Mouse (Mus musculus): ENCODE results near the gene Rnf113a2. TPM values are rescaled to one million over a fixed set of nuclear protein-coding genes. Genes with fewer than 3 reads are reported as not detected.

The Rnf113a2 gene
- polyA plus RNA-seq, 1 experiment from 2014 or later = 29.2 TPM

GRCm38 (mm10) chr12:84429825-84430224 is 12.8 kb downstream of the Rnf113a2 start:
- H3K4me2 ChIP-seq (ENCODE audit: low read depth, low read length, severe bottlenecking) = no peak overlapping the region
- DNase-seq (ENCODE audit: low spot score) = no peak
- no peak overlapping the region for H3K27ac ChIP-seq (ENCODE audit: low read depth, low read length)
- H3K9ac ChIP-seq (ENCODE audit: low read length) = no peak overlapping the region
- no peaks in the 10 kb centered on the region for H3K9me3 ChIP-seq (ENCODE audit: control insufficient read depth, low read length)
- no peak for ATAC-seq (replicated peaks; ENCODE audit: low FRiP score)
- H3K27me3 ChIP-seq (ENCODE audit: control insufficient read depth, insufficient read depth, low read length) = no peaks in the 10 kb centered on the region
- H3K36me3 ChIP-seq (ENCODE audit: control insufficient read depth, insufficient read depth, low read length) = no peaks in the 10 kb centered on the region
- WGBS = 99% methylated on average over 2 of the region's 2 CpGs
- no peak overlapping the region for H3K4me3 ChIP-seq (ENCODE audit: low read depth, low read length)
- no peaks in the 10 kb centered on the region for H3K4me1 ChIP-seq (replicated peaks; ENCODE audit: control insufficient read depth, insufficient read depth, low read length)

GRCm38 (mm10) chr12:84438697-84439096 is 21.7 kb downstream of the Rnf113a2 start:
- Histone ChIP-seq H3K9ac (ENCODE audit: low read length) (no peak overlapping the region), H3K4me2 (ENCODE audit: low read depth, low read length, severe bottlenecking) (no peak overlapping the region), H3K27ac (ENCODE audit: low read depth, low read length) (no peak overlapping the region), H3K4me1 (replicated peaks; ENCODE audit: control insufficient read depth, insufficient read depth, low read length) (no peaks in the 10 kb centered on the region), H3K4me3 (ENCODE audit: low read depth, low read length) (no peak overlapping the region), H3K27me3 (ENCODE audit: control insufficient read depth, insufficient read depth, low read length) (no peaks in the 10 kb centered on the region), H3K9me3 (ENCODE audit: control insufficient read depth, low read length) (no peaks in the 10 kb centered on the region), H3K36me3 (ENCODE audit: control insufficient read depth, insufficient read depth, low read length) (no peaks in the 10 kb centered on the region)
- ATAC-seq (replicated peaks; ENCODE audit: low FRiP score) (no peak), DNase-seq (ENCODE audit: low spot score) (no peak)
- 87% methylated on average over 2 of the region's 2 CpGs for WGBS

GRCm38 (mm10) chr12:84442526-84442925 is 25.5 kb downstream of the Rnf113a2 start:
- Histone ChIP-seq H3K9ac (ENCODE audit: low read length) (no peak overlapping the region), H3K27ac (ENCODE audit: low read depth, low read length) (no peak overlapping the region), H3K36me3 (ENCODE audit: control insufficient read depth, insufficient read depth, low read length) (no peaks in the 10 kb centered on the region), H3K4me1 (replicated peaks; ENCODE audit: control insufficient read depth, insufficient read depth, low read length) (no peaks in the 10 kb centered on the region), H3K4me2 (ENCODE audit: low read depth, low read length, severe bottlenecking) (no peak overlapping the region), H3K4me3 (ENCODE audit: low read depth, low read length) (no peak overlapping the region), H3K27me3 (ENCODE audit: control insufficient read depth, insufficient read depth, low read length) (no peaks in the 10 kb centered on the region), H3K9me3 (ENCODE audit: control insufficient read depth, low read length) (no peaks in the 10 kb centered on the region)
- WGBS = 79% methylated on average over 4 of the region's 4 CpGs
- ATAC-seq (replicated peaks; ENCODE audit: low FRiP score) (no peak), DNase-seq (ENCODE audit: low spot score) (no peak)

- H3K4me3 ChIP-seq (ENCODE audit: low read depth, low read length) = no peak overlapping the region
- ATAC-seq (replicated peaks; ENCODE audit: low FRiP score) (no peak), DNase-seq (ENCODE audit: low spot score) (no peak)
- H3K4me1 ChIP-seq (replicated peaks; ENCODE audit: control insufficient read depth, insufficient read depth, low read length) = peaks cover 4% of the 10 kb centered on the region; the same call in 1 of the 2 replicates
- WGBS = 81% methylated on average over 1 of the region's 1 CpGs
- H3K36me3 ChIP-seq (ENCODE audit: control insufficient read depth, insufficient read depth, low read length) = no peaks in the 10 kb centered on the region
- H3K9me3 ChIP-seq (ENCODE audit: control insufficient read depth, low read length) = no peaks in the 10 kb centered on the region
- no peak overlapping the region for H3K4me2 ChIP-seq (ENCODE audit: low read depth, low read length, severe bottlenecking)
- no peak overlapping the region for H3K27ac ChIP-seq (ENCODE audit: low read depth, low read length)
- H3K9ac ChIP-seq (ENCODE audit: low read length) = no peak overlapping the region
- no peaks in the 10 kb centered on the region; the same call in 1 of the 2 replicates for H3K27me3 ChIP-seq (ENCODE audit: control insufficient read depth, insufficient read depth, low read length)
Observed at GRCm38 (mm10) chr12:84447386-84447785, 30.4 kb downstream of the Rnf113a2 start.

- DNase-seq (ENCODE audit: low spot score) (no peak), ATAC-seq (replicated peaks; ENCODE audit: low FRiP score) (no peak)
- Histone ChIP-seq H3K4me2 (ENCODE audit: low read depth, low read length, severe bottlenecking) (no peak overlapping the region), H3K9ac (ENCODE audit: low read length) (no peak overlapping the region), H3K27me3 (ENCODE audit: control insufficient read depth, insufficient read depth, low read length) (no peaks in the 10 kb centered on the region; the same call in 1 of the 2 replicates), H3K4me1 (replicated peaks; ENCODE audit: control insufficient read depth, insufficient read depth, low read length) (peaks cover 4% of the 10 kb centered on the region; the same call in 1 of the 2 replicates), H3K27ac (ENCODE audit: low read depth, low read length) (no peak overlapping the region), H3K36me3 (ENCODE audit: control insufficient read depth, insufficient read depth, low read length) (no peaks in the 10 kb centered on the region), H3K9me3 (ENCODE audit: control insufficient read depth, low read length) (no peaks in the 10 kb centered on the region), H3K4me3 (ENCODE audit: low read depth, low read length) (no peak overlapping the region)
- 83% methylated on average over 6 of the region's 6 CpGs for WGBS
Observed at GRCm38 (mm10) chr12:84448181-84448580, 31.2 kb downstream of the Rnf113a2 start.

- Histone ChIP-seq H3K4me1 (replicated peaks; ENCODE audit: control insufficient read depth, insufficient read depth, low read length) (peaks cover 4% of the 10 kb centered on the region; the same call in 1 of the 2 replicates), H3K4me3 (ENCODE audit: low read depth, low read length) (no peak overlapping the region; the same call in 1 of the 2 replicates), H3K9me3 (ENCODE audit: control insufficient read depth, low read length) (no peaks in the 10 kb centered on the region), H3K36me3 (ENCODE audit: control insufficient read depth, insufficient read depth, low read length) (no peaks in the 10 kb centered on the region), H3K27me3 (ENCODE audit: control insufficient read depth, insufficient read depth, low read length) (no peaks in the 10 kb centered on the region; the same call in 1 of the 2 replicates), H3K9ac (ENCODE audit: low read length) (peak overlapping the region; percentile 54; the same call in 1 of the 2 replicates), H3K27ac (ENCODE audit: low read depth, low read length) (no peak overlapping the region), H3K4me2 (ENCODE audit: low read depth, low read length, severe bottlenecking) (peak overlapping the region; percentile 77; the same call in 1 of the 2 replicates)
- DNase-seq (ENCODE audit: low spot score) (no peak), ATAC-seq (replicated peaks; ENCODE audit: low FRiP score) (no peak)
- 49% methylated on average over 10 of the region's 10 CpGs for WGBS
Observed at GRCm38 (mm10) chr12:84449887-84450286, 32.9 kb downstream of the Rnf113a2 start.

- Histone ChIP-seq H3K27ac (ENCODE audit: low read depth, low read length) (no peak overlapping the region), H3K4me3 (ENCODE audit: low read depth, low read length) (peak overlapping the region; percentile 82), H3K4me1 (replicated peaks; ENCODE audit: control insufficient read depth, insufficient read depth, low read length) (peaks cover 4% of the 10 kb centered on the region; the same call in 1 of the 2 replicates), H3K9me3 (ENCODE audit: control insufficient read depth, low read length) (no peaks in the 10 kb centered on the region), H3K36me3 (ENCODE audit: control insufficient read depth, insufficient read depth, low read length) (no peaks in the 10 kb centered on the region), H3K9ac (ENCODE audit: low read length) (peak overlapping the region; percentile 54), H3K27me3 (ENCODE audit: control insufficient read depth, insufficient read depth, low read length) (no peaks in the 10 kb centered on the region; the same call in 1 of the 2 replicates), H3K4me2 (ENCODE audit: low read depth, low read length, severe bottlenecking) (peak overlapping the region; percentile 77)
- ATAC-seq (replicated peaks; ENCODE audit: low FRiP score) (no peak), DNase-seq (ENCODE audit: low spot score) (no peak)
- under 1% methylated on average over 6 of the region's 6 CpGs for WGBS
Observed at GRCm38 (mm10) chr12:84450351-84450717, 33.3 kb downstream of the Rnf113a2 start.

- H3K36me3 ChIP-seq (ENCODE audit: control insufficient read depth, insufficient read depth, low read length) = no peaks in the 10 kb centered on the region
- H3K9ac ChIP-seq (ENCODE audit: low read length) = peak within 1 kb of the TSS; percentile 71
- H3K27ac ChIP-seq (ENCODE audit: low read depth, low read length) = no peak within 1 kb of the TSS
- peak within 1 kb of the TSS; percentile 85 for H3K4me2 ChIP-seq (ENCODE audit: low read depth, low read length, severe bottlenecking)
- no peaks in the 10 kb centered on the region for H3K9me3 ChIP-seq (ENCODE audit: control insufficient read depth, low read length)
- peaks cover 4% of the 10 kb centered on the region; the same call in 1 of the 2 replicates for H3K4me1 ChIP-seq (replicated peaks; ENCODE audit: control insufficient read depth, insufficient read depth, low read length)
- ATAC-seq (replicated peaks; ENCODE audit: low FRiP score) = peak; percentile 98
- peak; percentile 95 for DNase-seq (ENCODE audit: low spot score)
- no peaks in the 10 kb centered on the region; the same call in 1 of the 2 replicates for H3K27me3 ChIP-seq (ENCODE audit: control insufficient read depth, insufficient read depth, low read length)
- peak within 1 kb of the TSS; percentile 82 for H3K4me3 ChIP-seq (ENCODE audit: low read depth, low read length)
- WGBS = under 1% methylated on average over 49 of the region's 49 CpGs
Observed at GRCm38 (mm10) chr12:84450718-84451646, 34.0 kb downstream of the Rnf113a2 start, which contains the start of the genes Aldh6a1 and Lin52. Gene Aldh6a1 (minus strand): TSS chr12:84451004. Gene Lin52 (plus strand): TSS chr12:84451422.

Data from forebrain, embryonic 11.5 days (tissue).